Mouse (Mus musculus): ENCODE data around the gene 1700037C18Rik.

- no peak for TF ChIP-seq CTCF (IDR thresholded peaks at IDR 0.05 in 2 of 3, conservative IDR thresholded peaks at IDR 0.05 in 1 of 3; ENCODE audit: control insufficient read depth in 1 of 3, insufficient read depth in 1 of 3, low read depth in 2 of 3, low read length in 3 of 3, poor library complexity in 1 of 3, severe bottlenecking in 1 of 3)
- no peak for TF ChIP-seq POLR2A (IDR thresholded peaks at IDR 0.05; ENCODE audit: control insufficient read depth in 1 of 2, insufficient read depth in 1 of 2, low read depth in 1 of 2, low read length in 2 of 2, poor library complexity in 1 of 2)
- TF ChIP-seq EP300 (IDR thresholded peaks at IDR 0.05; ENCODE audit: low read depth in 1 of 2, low read length in 2 of 2) = no peak
- no peak for TF ChIP-seq USF1 (IDR thresholded peaks at IDR 0.05; ENCODE audit: low read depth, low read length)
- no peak for TF ChIP-seq MAX (IDR thresholded peaks at IDR 0.05; ENCODE audit: low read length)
- no peak for TF ChIP-seq ZMIZ1 (IDR thresholded peaks at IDR 0.05; ENCODE audit: low read depth, low read length)
- no peak for TF ChIP-seq POLR2AphosphoS5 (IDR thresholded peaks at IDR 0.05; ENCODE audit: borderline replicate concordance, low read depth, low read length)
These were observed 53.9 kb downstream of the 1700037C18Rik start for GRCm38 (mm10) chr16:3854437-3855182.

Data from MEL (cell line).